Mouse (Mus musculus): ENCODE measurements around the gene Dennd1a. TPM values are rescaled to one million over a fixed set of nuclear protein-coding genes. Genes with fewer than 3 reads are reported as not detected.
A peak's percentile ranks its signal among the peaks of the same experiment; 100 is the strongest.

Gene Dennd1a
- polyA plus RNA-seq, 1 experiment = 20.8 TPM

- 60% methylated on average over 5 of the region's 5 CpGs for WGBS
- peaks cover 5% of the 10 kb centered on the region; the same call in 1 of the 2 replicates for H3K4me1 ChIP-seq (ENCODE audit: control insufficient read depth, insufficient read depth, low read length)
Measured at GRCm38 (mm10) chr2:38111655-38112351, 175.4 kb downstream of the Dennd1a start.

GRCm38 (mm10) chr2:38108586-38108985 is 178.6 kb downstream of the Dennd1a start:
- Histone ChIP-seq H3K4me3 (replicated peaks; ENCODE audit: extremely low read depth, low read depth, low read length) (no peak overlapping the region), H3K4me1 (ENCODE audit: control insufficient read depth, insufficient read depth, low read length) (0 out of 2 replicates have a peak, but pooled peaks cover 5% of the 10 kb centered on the region)
- DNase-seq = no peak
- TF ChIP-seq POLR2A (IDR thresholded peaks at IDR 0.05; ENCODE audit: borderline replicate concordance, extremely low read depth, low read depth, low read length) (no peak), CTCF (IDR thresholded peaks at IDR 0.05; ENCODE audit: insufficient read depth, low read length) (no peak)
- 80% methylated on average over 2 of the region's 2 CpGs for WGBS

More at GRCm38 (mm10) chr2:38111655-38112351, 175.4 kb downstream of the Dennd1a start:
- no peak overlapping the region for H3K4me3 ChIP-seq (replicated peaks; ENCODE audit: extremely low read depth, low read depth, low read length)
- TF ChIP-seq CTCF (IDR thresholded peaks at IDR 0.05; ENCODE audit: insufficient read depth, low read length) = no peak
- no peak for TF ChIP-seq POLR2A (IDR thresholded peaks at IDR 0.05; ENCODE audit: borderline replicate concordance, extremely low read depth, low read depth, low read length)
- no peak for DNase-seq

- H3K4me3 ChIP-seq (replicated peaks; ENCODE audit: extremely low read depth, low read depth, low read length) = no peak overlapping the region
- WGBS = 86% methylated on average over 1 of the region's 1 CpGs
- H3K4me1 ChIP-seq (ENCODE audit: control insufficient read depth, insufficient read depth, low read length) = peaks cover 3% of the 10 kb centered on the region; the same call in 1 of the 2 replicates
- DNase-seq = no peak
- TF ChIP-seq POLR2A (IDR thresholded peaks at IDR 0.05; ENCODE audit: borderline replicate concordance, extremely low read depth, low read depth, low read length) (no peak), CTCF (IDR thresholded peaks at IDR 0.05; ENCODE audit: insufficient read depth, low read length) (no peak)
Measured at GRCm38 (mm10) chr2:38102674-38103073, 184.5 kb downstream of the Dennd1a start.

GRCm38 (mm10) chr2:38100289-38100688 is 186.9 kb downstream of the Dennd1a start:
- no peak overlapping the region for H3K4me3 ChIP-seq (replicated peaks; ENCODE audit: extremely low read depth, low read depth, low read length)
- TF ChIP-seq POLR2A (IDR thresholded peaks at IDR 0.05; ENCODE audit: borderline replicate concordance, extremely low read depth, low read depth, low read length) (no peak), CTCF (IDR thresholded peaks at IDR 0.05; ENCODE audit: insufficient read depth, low read length) (no peak)
- WGBS = 74% methylated on average over 7 of the region's 7 CpGs
- peaks cover 3% of the 10 kb centered on the region; the same call in 1 of the 2 replicates for H3K4me1 ChIP-seq (ENCODE audit: control insufficient read depth, insufficient read depth, low read length)
- DNase-seq = no peak

GRCm38 (mm10) chr2:38099120-38099773 is 187.9 kb downstream of the Dennd1a start:
- Histone ChIP-seq H3K4me1 (ENCODE audit: control insufficient read depth, insufficient read depth, low read length) (peaks cover 3% of the 10 kb centered on the region; the same call in 1 of the 2 replicates), H3K4me3 (replicated peaks; ENCODE audit: extremely low read depth, low read depth, low read length) (no peak overlapping the region)
- DNase-seq = peak; percentile 20
- WGBS = 76% methylated on average over 4 of the region's 4 CpGs
- TF ChIP-seq POLR2A (IDR thresholded peaks at IDR 0.05; ENCODE audit: borderline replicate concordance, extremely low read depth, low read depth, low read length) = no peak
- TF ChIP-seq CTCF (IDR thresholded peaks at IDR 0.05; ENCODE audit: insufficient read depth, low read length) = no peak

- 86% methylated on average over 3 of the region's 3 CpGs for WGBS
- TF ChIP-seq CTCF (IDR thresholded peaks at IDR 0.05; ENCODE audit: insufficient read depth, low read length) (no peak), POLR2A (IDR thresholded peaks at IDR 0.05; ENCODE audit: borderline replicate concordance, extremely low read depth, low read depth, low read length) (no peak)
- DNase-seq = no peak
- Histone ChIP-seq H3K4me1 (ENCODE audit: control insufficient read depth, insufficient read depth, low read length) (peaks cover 3% of the 10 kb centered on the region; the same call in 1 of the 2 replicates), H3K4me3 (replicated peaks; ENCODE audit: extremely low read depth, low read depth, low read length) (no peak overlapping the region)
Measured at GRCm38 (mm10) chr2:38097469-38097868, 189.7 kb downstream of the Dennd1a start.

GRCm38 (mm10) chr2:38096328-38096727 is 190.9 kb downstream of the Dennd1a start:
- TF ChIP-seq CTCF (IDR thresholded peaks at IDR 0.05; ENCODE audit: insufficient read depth, low read length) = no peak
- TF ChIP-seq POLR2A (IDR thresholded peaks at IDR 0.05; ENCODE audit: borderline replicate concordance, extremely low read depth, low read depth, low read length) = no peak
- peaks cover 3% of the 10 kb centered on the region; the same call in 1 of the 2 replicates for H3K4me1 ChIP-seq (ENCODE audit: control insufficient read depth, insufficient read depth, low read length)
- no peak overlapping the region for H3K4me3 ChIP-seq (replicated peaks; ENCODE audit: extremely low read depth, low read depth, low read length)
- DNase-seq = no peak

- no peak overlapping the region for H3K4me3 ChIP-seq (replicated peaks; ENCODE audit: extremely low read depth, low read depth, low read length)
- H3K4me1 ChIP-seq (ENCODE audit: control insufficient read depth, insufficient read depth, low read length) = peaks cover 3% of the 10 kb centered on the region
- TF ChIP-seq POLR2A (IDR thresholded peaks at IDR 0.05; ENCODE audit: borderline replicate concordance, extremely low read depth, low read depth, low read length) = no peak
- no peak for TF ChIP-seq CTCF (IDR thresholded peaks at IDR 0.05; ENCODE audit: insufficient read depth, low read length)
- WGBS = 69% methylated on average over 2 of the region's 2 CpGs
- DNase-seq = no peak
Measured at GRCm38 (mm10) chr2:38094380-38095163, 192.6 kb downstream of the Dennd1a start.

- no peaks in the 10 kb centered on the region; the same call in none of the 2 replicates for H3K4me1 ChIP-seq (ENCODE audit: control insufficient read depth, insufficient read depth, low read length)
- TF ChIP-seq CTCF (IDR thresholded peaks at IDR 0.05; ENCODE audit: insufficient read depth, low read length) = no peak
- no peak for TF ChIP-seq POLR2A (IDR thresholded peaks at IDR 0.05; ENCODE audit: borderline replicate concordance, extremely low read depth, low read depth, low read length)
- no peak overlapping the region for H3K4me3 ChIP-seq (replicated peaks; ENCODE audit: extremely low read depth, low read depth, low read length)
- DNase-seq = no peak
Measured at GRCm38 (mm10) chr2:38093968-38094367, 193.2 kb downstream of the Dennd1a start.
